Mouse (Mus musculus): ENCODE measurements around the gene Tbc1d9.

The Tbc1d9 gene

DNA sequence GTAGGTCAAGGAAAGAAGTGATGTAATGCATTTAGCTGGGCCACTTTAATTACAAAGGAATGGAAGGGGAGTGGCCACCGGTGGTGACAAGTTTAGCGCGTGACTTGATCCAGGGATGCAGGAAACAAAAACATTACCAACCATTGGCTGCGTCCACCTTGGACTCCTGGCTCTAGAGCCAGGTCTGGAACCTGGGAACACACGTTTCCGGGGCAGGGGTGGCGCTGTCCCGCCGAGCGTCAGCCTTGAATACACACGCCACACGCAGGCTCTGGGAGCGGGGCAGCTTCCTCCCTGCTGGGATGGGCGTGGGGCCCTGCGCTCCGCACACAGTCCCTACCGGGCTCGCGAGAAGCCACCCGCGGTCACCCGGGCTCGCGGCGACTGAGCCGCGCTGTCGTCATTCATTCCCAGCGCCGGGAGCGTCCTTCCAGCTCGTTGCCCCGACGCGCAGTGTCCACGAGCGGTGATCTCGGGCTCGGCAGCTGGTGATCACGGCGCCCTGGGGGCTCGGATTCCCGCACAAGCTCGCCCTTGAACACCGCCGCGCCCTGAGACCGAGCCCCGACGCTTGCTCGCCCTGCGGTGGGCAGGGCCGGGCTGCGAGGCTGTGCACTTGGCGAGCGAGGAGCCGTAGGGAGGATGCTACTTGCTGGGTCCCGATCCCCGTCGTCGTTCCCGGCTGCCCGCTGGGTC is at the start of gene Tbc1d9:
Tbc1d9 (plus strand) TSS at position 118 of the 696 bp plus-strand sequence.
- DNase-seq (ENCODE audit: low spot score in 2 of 2): peak; percentile 38 to 67

- DNase-seq (ENCODE audit: low spot score in 2 of 2): no peak
Observed at GRCm38 (mm10) chr8:83135086-83135485, 30.1 kb upstream of the Tbc1d9 start.

GRCm38 (mm10) chr8:83140068-83140467 is 25.1 kb upstream of the Tbc1d9 start:
- no peak for DNase-seq (ENCODE audit: low spot score in 2 of 2)

GRCm38 (mm10) chr8:83140701-83141111 is 24.4 kb upstream of the Tbc1d9 start:
- DNase-seq (ENCODE audit: low spot score in 2 of 2): no peak

DNA sequence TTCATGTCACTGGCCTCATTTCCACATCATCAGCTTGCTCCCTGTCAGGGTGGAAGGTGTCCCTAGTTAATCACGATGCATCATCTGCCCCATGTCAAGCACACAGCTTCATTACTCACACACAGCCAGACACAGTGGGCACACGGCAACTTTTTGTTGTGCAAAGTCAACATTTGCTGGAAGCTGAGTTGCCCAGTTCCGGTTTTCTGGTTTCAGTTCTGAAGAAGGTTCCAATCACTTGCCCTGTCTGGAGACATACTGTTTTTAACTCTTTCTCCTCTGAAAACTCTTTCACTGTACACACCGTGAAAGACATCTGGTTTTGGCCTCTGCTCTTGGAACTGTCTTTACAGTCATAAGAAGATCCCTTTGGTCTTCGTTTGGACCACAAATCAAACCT is 23.8 kb upstream of the Tbc1d9 start:
- no peak for DNase-seq (ENCODE audit: low spot score in 2 of 2)

DNA sequence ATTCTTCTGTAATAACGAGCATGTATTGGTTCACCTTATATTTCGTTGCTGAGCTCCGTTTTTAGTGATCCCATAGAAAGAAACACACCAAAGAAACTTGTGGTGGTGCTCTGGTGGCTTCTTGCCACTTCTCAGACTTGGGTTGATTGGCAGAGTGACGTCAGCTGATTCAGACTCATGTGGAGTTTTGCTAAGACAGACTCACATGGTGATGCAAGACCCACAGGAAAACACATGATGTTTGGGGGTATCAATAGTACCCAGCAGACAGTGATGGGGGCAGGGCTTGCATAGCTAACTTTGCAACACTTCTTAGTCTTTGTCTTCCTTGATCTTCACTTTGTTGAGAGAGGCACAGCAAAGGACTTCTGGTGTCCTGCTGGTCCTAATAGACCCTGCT is 20.6 kb upstream of the Tbc1d9 start:
- DNase-seq (ENCODE audit: low spot score in 2 of 2): no peak

DNA sequence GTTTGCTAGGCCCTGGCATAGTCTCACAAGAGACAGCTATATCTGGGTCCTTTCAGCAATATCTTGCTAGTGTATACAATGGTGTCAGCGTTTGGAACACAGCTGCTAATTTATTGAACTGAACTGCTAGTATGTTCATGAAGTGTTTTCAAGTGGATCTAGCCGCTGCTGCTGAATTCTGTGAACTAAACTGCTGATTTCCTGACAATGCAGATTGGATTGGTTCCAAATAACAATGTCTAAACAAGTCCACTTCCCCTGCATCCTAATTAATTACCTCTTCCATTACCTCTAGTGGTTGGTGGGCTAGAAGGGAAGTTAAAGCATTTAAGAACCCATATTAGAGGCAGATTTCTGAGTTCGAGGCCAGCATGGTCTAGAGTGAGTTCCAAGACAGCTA is 19.7 kb upstream of the Tbc1d9 start:
- DNase-seq (ENCODE audit: low spot score in 2 of 2): no peak

GRCm38 (mm10) chr8:83149124-83149523 is 16.0 kb upstream of the Tbc1d9 start:
- DNase-seq (ENCODE audit: low spot score in 2 of 2): no peak

GRCm38 (mm10) chr8:83152055-83152454 is 13.1 kb upstream of the Tbc1d9 start:
- DNase-seq (ENCODE audit: low spot score in 2 of 2): no peak

- no peak for DNase-seq (ENCODE audit: low spot score in 2 of 2)
Observed at GRCm38 (mm10) chr8:83152470-83152869, 12.7 kb upstream of the Tbc1d9 start.

- DNase-seq (ENCODE audit: low spot score in 2 of 2): no peak
Observed at GRCm38 (mm10) chr8:83155110-83155509, 10.0 kb upstream of the Tbc1d9 start.

DNA sequence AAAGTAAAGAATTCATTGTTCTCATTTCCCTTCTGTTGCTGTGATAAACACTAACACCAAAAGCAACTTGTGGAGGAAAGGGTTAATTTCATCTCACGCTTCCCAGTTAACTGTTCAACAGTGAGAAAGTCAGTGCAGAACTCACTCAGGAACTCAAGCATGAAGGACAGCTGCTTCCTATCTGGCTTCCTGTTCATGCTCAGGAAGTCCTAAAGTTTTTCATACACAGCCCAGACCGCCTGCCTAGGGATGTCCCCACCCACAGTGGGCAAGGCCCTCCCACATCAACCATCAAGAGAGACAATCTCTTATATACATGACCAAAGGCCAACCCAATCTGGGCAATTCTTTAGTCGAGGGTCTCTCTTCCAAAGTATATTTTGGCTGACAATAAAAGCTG is 6.2 kb upstream of the Tbc1d9 start:
- no peak for DNase-seq (ENCODE audit: low spot score in 2 of 2)

DNA sequence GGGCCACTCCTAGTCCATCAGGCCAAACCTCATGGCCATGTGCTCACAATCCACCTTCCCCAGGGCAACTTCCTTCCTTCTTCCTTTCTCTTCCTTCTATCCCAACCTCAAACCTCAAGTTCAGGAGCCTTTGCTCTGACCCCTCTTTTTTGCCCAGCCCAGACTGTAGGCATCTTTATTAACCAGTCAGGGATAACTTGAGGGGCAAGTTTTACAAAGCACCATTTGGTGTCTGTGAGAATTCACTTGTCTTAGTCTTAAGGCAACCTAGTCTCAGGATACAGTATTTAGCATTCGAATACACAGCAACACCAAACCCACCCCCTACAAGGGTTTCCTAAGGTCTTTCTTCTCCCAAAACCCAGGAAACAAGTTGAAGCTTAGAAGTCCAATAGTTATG is 5.5 kb upstream of the Tbc1d9 start:
- no peak for DNase-seq (ENCODE audit: low spot score in 2 of 2)

DNA sequence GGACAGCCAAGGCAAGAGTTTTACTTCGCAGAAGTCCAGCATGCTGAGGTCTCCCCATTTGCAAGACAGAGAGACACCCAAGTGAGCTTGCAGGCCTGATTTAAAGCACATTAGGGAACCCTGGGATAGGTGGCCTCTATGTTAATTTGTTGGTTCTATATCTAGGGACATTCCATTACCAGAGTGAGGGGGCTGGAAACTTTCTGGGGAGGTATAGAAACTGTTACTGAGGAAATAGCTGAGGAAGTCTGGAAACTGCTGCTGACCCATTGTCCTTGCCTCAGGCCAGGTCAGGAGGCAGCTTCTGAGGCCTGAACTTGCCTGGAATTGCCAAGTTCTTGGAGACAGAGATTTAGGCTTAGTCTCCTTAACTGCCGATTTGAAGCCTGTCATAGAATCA is 4.5 kb upstream of the Tbc1d9 start:
- DNase-seq (ENCODE audit: low spot score in 2 of 2): no peak

DNA sequence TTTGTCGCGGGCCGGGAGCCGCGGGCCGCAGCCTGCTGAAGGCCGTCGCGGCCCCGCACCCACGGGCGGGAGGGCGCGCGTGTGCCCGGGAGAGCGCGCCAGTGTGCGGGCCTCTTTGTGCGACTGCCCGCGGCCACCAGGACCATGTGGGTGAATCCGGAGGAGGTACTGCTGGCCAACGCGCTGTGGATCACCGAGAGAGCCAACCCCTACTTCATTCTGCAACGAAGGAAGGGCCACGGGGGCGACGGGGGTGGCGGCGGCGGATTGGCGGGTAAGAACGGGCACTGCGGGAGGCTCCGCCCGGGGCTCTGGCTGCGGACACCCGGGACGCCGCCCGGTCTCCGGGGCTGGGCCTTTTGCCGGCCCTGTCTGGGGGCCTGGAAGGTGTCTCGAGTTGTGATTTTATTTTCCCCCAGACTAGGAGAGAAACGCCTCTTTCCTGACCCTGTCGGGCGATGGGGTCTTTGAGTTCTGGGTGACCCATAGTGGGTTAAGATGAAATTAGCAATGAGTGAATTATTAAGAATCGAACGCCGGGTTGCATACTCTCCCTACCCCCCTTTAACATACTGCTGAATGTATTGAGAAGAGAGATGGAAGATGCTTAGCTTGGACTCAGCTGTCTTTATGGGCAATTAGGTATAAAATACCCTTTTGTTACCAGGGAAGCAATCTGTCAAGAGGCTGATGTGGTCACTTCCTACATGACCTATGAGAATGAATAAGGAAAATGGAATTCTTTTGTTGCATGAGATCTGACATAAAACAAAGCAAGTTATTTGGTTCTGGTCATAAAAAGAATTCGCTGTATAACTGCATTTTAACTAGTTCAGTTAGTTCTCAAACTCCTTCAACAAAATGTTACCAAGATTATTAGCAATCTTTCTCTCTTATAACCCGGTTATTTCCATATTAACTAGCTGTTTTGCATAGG is 1.0 kb downstream of the Tbc1d9 start, which contains the start of gene Gm10645:
Gm10645 (minus strand) TSS at position 240 of the 937 bp plus-strand sequence.
- peak; percentile 25 to 52 for DNase-seq (ENCODE audit: low spot score in 2 of 2)

DNA sequence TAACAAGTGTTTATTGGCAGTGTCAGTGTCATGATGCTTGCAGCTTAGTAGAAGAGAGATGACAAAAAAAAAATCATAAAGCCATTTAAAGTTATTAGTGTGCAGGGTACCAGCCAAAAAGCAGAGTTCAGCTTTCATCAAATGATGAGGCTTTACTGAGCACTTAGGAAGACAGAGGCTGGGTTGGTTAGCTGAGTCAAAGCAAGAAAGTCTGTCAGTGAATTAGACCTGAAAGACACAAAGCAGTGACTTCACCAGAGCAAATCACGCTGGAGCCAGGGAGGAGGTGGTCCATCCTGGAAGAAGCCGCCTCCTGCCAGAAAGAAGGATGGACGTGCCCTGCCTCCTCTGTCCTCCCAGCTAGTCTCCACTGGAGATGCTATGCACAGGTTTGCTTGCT is 2.8 kb downstream of the Tbc1d9 start:
- no peak for DNase-seq (ENCODE audit: low spot score in 2 of 2)

GRCm38 (mm10) chr8:83169127-83169526 is 4.0 kb downstream of the Tbc1d9 start:
- no peak for DNase-seq (ENCODE audit: low spot score in 2 of 2)

DNA sequence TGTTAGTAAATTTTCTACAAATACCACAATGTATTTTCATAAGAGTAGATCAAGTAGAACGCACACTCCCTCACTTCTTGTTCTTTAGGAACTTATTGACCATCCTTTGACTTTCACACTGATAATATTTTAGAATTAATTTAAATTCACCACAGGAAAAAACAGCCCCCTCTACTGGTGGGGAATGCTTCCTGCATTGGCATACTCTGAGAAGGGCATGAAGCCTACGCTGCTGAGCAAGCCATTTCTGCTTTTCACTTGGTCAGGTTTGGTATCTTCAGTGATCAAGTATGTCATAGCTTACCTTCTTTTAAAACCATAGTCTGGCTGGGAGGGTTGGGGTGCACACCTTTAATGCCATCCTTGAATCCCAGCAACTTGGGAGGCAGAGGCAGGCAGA is 4.6 kb downstream of the Tbc1d9 start:
- no peak for DNase-seq (ENCODE audit: low spot score in 2 of 2)

GRCm38 (mm10) chr8:83170894-83171293 is 5.7 kb downstream of the Tbc1d9 start:
- DNase-seq (ENCODE audit: low spot score in 2 of 2): no peak

- DNase-seq (ENCODE audit: low spot score in 2 of 2): no peak
Observed at GRCm38 (mm10) chr8:83175680-83176079, 10.5 kb downstream of the Tbc1d9 start.

- DNase-seq (ENCODE audit: low spot score in 2 of 2): no peak
Observed at GRCm38 (mm10) chr8:83176785-83177184, 11.6 kb downstream of the Tbc1d9 start.

DNA sequence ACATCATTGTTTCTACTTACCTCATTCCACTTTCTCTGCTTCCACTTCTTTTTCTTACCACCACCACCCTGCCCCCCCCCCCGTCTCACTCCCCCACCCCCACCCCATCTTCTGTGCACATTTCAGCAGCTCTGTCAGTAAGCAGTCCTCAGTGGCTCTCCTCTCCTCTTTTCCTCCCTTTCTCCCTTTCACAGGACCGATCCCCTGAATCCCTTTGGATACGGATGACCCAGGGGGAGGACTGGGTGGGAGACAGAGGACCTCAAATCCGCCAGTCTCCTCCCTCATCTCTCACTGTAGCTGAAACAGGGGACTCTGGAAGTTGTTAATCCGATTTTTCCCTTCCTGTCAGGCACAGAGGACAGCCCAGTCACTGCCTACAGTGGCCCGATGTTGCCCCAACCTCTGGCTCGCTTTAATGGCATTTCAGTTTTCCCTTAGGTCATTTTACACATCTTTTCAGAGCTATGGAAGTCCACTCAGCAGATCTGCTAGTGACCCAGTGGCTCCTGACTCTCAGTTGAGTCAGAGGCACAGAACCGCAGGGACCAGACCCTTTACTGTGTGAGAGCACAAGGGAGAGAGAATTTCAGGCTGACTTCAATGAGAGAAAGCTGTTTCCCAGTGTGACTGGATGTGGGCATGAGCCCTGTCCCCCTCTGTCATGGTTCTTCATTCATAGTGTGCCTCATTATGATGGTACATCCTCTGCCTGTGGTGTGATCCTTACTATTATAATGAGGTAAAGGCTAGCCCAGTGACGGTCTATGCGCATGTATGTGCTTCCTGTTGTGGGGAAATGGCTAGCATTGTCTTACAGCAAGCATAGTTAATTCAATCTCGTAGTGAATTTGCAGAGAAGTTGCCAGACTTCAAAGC is 12.4 kb downstream of the Tbc1d9 start:
- no peak for DNase-seq (ENCODE audit: low spot score in 2 of 2)

Data from cerebellum, postnatal 4 days (tissue).